Mouse (Mus musculus) NIH3T3 (cell line): ENCODE measurements around the gene Gm5640.
"Not testable (repeated sequence)": the region's sequence is repeated elsewhere in the genome, so short reads cannot be mapped to it uniquely, and the experiment has no call there.

Experiments
- DNase-seq: peaks from one replicate; pipeline ENCODE4 v3.0.0-alpha.2; 2012; ENCODE audit warnings: low read depth

Gene Gm5640

DNA sequence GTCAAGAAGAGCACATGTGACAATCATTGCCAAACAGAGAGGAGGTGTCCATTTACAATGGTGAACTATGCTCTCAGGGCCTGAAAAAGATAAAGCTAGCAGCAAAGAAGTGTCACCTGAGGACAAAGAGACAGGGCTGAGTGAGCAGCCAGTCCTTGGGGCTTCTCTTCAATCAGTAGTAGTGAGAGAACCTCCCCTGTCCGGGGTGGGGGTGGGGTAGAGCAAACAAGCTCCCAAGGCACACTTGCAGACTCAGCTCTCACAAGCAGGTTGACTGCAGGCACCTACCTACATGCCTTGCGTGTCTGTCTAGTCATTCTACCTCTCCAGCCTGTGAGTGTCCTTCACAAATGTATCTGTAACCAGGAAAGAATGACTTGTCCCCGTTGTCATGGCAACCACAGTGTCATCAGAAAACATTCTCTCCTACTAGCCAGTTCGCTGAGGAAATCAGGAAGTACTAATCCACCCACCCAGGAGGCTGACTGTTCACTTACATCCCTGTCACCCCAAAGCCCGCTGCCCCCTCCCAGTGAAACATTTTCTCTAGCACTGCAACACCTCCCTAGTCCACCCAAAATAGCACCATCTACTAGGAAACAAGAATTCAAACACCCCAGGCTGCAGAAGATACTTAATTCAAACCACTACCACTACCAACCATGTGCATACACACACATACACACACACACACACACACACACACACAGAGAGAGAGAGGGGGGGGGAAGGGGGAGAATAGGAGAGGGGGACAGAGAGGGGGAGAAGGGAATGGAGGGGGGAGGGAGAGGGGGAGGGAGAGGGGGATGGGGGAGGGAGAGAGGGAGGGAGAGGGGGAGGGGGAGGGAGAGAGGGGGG lies at the start of gene Gm5640:
Gene Gm5640, minus strand, starts transcription at position 170 of the 858 bp plus-strand sequence.
- not testable (repeated sequence) for DNase-seq

DNA sequence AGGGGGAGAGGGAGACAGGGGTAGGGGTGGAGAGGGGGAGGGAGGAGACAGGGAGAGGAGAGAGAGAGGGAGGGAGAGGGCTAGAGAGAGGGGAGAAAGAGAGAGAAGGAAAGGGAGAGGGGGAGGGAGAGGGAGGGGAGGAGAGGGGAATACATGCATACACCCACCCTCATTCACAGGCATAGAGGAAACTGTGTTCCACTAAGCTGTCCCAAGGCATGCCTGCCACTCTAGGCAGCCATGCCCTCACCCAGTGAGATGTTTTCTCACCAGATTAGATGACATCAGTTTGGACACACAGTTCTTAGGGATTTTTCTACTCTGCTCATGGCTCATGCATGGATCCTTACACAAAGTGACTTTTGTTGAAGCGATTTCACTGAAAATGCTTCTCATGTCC lies 958 bp upstream of the Gm5640 start:
- not testable (repeated sequence) for DNase-seq

DNA sequence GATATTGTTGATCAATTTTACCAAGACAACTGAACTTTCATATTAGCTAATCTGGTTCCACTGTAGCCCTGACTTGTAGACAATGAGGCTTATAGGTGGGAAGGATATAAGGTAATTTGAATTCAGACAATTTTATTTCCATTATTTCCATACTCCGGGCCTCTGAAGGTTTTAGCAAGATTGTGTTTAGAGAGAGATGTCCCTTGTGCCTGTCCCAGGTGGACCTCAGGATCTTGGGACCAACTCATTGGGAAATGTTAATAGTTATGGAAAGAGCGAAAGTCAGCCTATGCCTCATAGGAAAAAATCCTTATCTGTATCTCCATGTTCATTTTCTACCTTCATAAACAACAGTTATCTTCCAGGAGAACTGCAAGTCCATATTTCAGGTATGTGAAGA lies 53.1 kb downstream of the Gm5640 start, which contains the start of gene Olfr1325:
Gene Olfr1325, plus strand, starts transcription at position 301 of the 400 bp plus-strand sequence.
- no peak for DNase-seq
